Mouse (Mus musculus): ENCODE data around the gene Acss2. TPM values are rescaled to one million over a fixed set of nuclear protein-coding genes. Genes with fewer than 3 reads are reported as not detected.

The Acss2 gene
- polyA plus RNA-seq, 1 experiment from 2014 or later, result 20.6 TPM

DNA sequence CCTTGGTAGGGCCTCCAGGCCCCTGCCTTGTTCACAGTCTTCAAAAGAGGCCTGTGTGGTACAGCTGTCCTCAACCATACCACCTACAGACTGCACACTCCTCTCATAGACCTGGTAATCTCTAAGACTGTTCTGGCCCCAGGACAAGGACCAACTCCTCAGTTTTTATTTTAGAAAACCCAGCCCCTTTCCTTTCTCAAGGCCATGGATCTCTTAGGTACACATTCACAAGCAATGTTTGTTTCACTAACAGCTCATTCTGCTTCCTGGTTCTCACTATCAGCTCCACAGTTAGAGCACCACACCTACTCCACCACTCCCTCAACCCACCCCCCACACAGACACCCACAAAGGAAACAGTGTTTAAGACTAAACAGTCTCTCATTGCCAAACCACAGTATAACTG lies 35.2 kb downstream of the Acss2 start:
- Histone ChIP-seq H3K4me2 (ENCODE audit: low read depth, low read length, severe bottlenecking) (no peak overlapping the region), H3K4me1 (replicated peaks; ENCODE audit: control insufficient read depth, insufficient read depth, low read length) (no peaks in the 10 kb centered on the region), H3K36me3 (ENCODE audit: control insufficient read depth, insufficient read depth, low read length) (no peaks in the 10 kb centered on the region), H3K9me3 (ENCODE audit: control insufficient read depth, low read length) (no peaks in the 10 kb centered on the region), H3K4me3 (ENCODE audit: low read depth, low read length) (no peak overlapping the region), H3K27me3 (ENCODE audit: control insufficient read depth, insufficient read depth, low read length) (no peaks in the 10 kb centered on the region), H3K9ac (ENCODE audit: low read length) (no peak overlapping the region), H3K27ac (ENCODE audit: low read depth, low read length) (no peak overlapping the region)
- DNase-seq (ENCODE audit: low spot score) (no peak), ATAC-seq (replicated peaks; ENCODE audit: low FRiP score) (no peak)

DNA sequence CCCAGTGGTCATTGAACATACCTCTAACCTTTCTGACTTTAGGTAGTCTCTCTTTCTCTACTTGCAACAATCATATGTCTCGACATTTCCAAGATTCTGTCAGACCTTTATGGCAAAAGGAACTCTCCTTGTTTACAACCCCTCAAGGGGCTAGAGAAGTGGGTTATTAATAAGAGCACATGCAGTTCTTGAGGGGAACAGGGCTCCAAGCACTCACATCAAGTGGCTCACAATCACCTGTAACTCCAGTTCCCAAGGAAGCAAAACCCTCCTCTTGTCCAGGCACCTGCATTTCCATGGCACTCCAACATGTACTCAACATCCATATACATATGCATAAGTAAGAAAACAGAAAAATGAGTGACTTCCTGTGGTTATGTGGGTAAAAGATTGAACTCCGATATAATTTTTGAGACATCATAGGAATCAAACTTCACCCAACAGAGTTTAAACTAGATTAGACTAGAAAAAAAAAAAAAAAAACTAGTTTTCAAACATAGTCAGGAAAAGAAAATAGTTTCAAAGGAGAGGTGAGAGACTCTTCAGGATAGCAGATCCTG lies 36.8 kb downstream of the Acss2 start:
- DNase-seq (ENCODE audit: low spot score), result no peak
- no peak overlapping the region for H3K27ac ChIP-seq (ENCODE audit: low read depth, low read length)
- H3K36me3 ChIP-seq (ENCODE audit: control insufficient read depth, insufficient read depth, low read length), result no peaks in the 10 kb centered on the region
- H3K9ac ChIP-seq (ENCODE audit: low read length), result no peak overlapping the region
- H3K4me3 ChIP-seq (ENCODE audit: low read depth, low read length), result no peak overlapping the region
- H3K27me3 ChIP-seq (ENCODE audit: control insufficient read depth, insufficient read depth, low read length), result no peaks in the 10 kb centered on the region
- ATAC-seq (replicated peaks; ENCODE audit: low FRiP score), result no peak
- H3K9me3 ChIP-seq (ENCODE audit: control insufficient read depth, low read length), result no peaks in the 10 kb centered on the region
- H3K4me1 ChIP-seq (replicated peaks; ENCODE audit: control insufficient read depth, insufficient read depth, low read length), result no peaks in the 10 kb centered on the region
- H3K4me2 ChIP-seq (ENCODE audit: low read depth, low read length, severe bottlenecking), result no peak overlapping the region
- 80% methylated on average over 2 of the region's 2 CpGs for WGBS

DNA sequence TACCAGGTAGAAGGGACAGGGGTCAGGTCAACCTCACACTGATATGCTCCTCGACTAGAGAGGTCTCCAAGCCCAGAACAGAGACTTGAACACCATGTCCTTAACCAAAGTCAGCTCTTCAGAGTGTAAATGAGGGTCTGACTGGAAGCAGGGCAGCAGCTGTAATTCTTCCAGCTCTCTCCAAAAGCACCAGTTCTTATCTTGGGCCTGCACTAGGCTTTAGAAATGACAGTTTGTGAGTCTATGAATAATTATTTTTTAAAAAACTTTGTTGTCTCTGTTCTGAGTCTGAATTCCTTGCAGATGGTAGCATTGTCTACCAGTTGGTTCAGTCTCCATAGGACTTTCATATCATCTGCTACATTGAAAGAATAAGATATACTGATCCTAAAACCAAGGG lies 44.5 kb downstream of the Acss2 start:
- DNase-seq (ENCODE audit: low spot score) (no peak), ATAC-seq (replicated peaks; ENCODE audit: low FRiP score) (no peak)
- no peak overlapping the region for H3K27ac ChIP-seq (ENCODE audit: low read depth, low read length)
- H3K27me3 ChIP-seq (ENCODE audit: control insufficient read depth, insufficient read depth, low read length), result no peaks in the 10 kb centered on the region
- H3K4me3 ChIP-seq (ENCODE audit: low read depth, low read length), result no peak overlapping the region
- WGBS, result 52% methylated on average over 1 of the region's 1 CpGs
- no peak overlapping the region for H3K9ac ChIP-seq (ENCODE audit: low read length)
- no peaks in the 10 kb centered on the region for H3K9me3 ChIP-seq (ENCODE audit: control insufficient read depth, low read length)
- no peaks in the 10 kb centered on the region for H3K4me1 ChIP-seq (replicated peaks; ENCODE audit: control insufficient read depth, insufficient read depth, low read length)
- H3K36me3 ChIP-seq (ENCODE audit: control insufficient read depth, insufficient read depth, low read length), result no peaks in the 10 kb centered on the region
- no peak overlapping the region for H3K4me2 ChIP-seq (ENCODE audit: low read depth, low read length, severe bottlenecking)

GRCm38 (mm10) chr2:155562934-155563333 lies 45.2 kb downstream of the Acss2 start:
- 86% methylated on average over 4 of the region's 4 CpGs for WGBS
- no peak for ATAC-seq (replicated peaks; ENCODE audit: low FRiP score)

GRCm38 (mm10) chr2:155567751-155568150 lies 50.0 kb downstream of the Acss2 start:
- H3K27me3 ChIP-seq (ENCODE audit: control insufficient read depth, insufficient read depth, low read length), result no peaks in the 10 kb centered on the region
- no peak overlapping the region for H3K4me3 ChIP-seq (ENCODE audit: low read depth, low read length)
- H3K4me1 ChIP-seq (replicated peaks; ENCODE audit: control insufficient read depth, insufficient read depth, low read length), result peaks cover 7% of the 10 kb centered on the region; the same call in 1 of the 2 replicates
- H3K4me2 ChIP-seq (ENCODE audit: low read depth, low read length, severe bottlenecking), result no peak overlapping the region
- DNase-seq (ENCODE audit: low spot score) (no peak), ATAC-seq (replicated peaks; ENCODE audit: low FRiP score) (no peak)
- no peaks in the 10 kb centered on the region for H3K36me3 ChIP-seq (ENCODE audit: control insufficient read depth, insufficient read depth, low read length)
- no peak overlapping the region for H3K27ac ChIP-seq (ENCODE audit: low read depth, low read length)
- WGBS, result 91% methylated on average over 5 of the region's 5 CpGs
- no peaks in the 10 kb centered on the region for H3K9me3 ChIP-seq (ENCODE audit: control insufficient read depth, low read length)
- no peak overlapping the region for H3K9ac ChIP-seq (ENCODE audit: low read length)

More at GRCm38 (mm10) chr2:155562934-155563333, 45.2 kb downstream of the Acss2 start:
- Histone ChIP-seq H3K9me3 (ENCODE audit: control insufficient read depth, low read length) (no peaks in the 10 kb centered on the region), H3K27ac (ENCODE audit: low read depth, low read length) (no peak overlapping the region), H3K27me3 (ENCODE audit: control insufficient read depth, insufficient read depth, low read length) (no peaks in the 10 kb centered on the region), H3K4me1 (replicated peaks; ENCODE audit: control insufficient read depth, insufficient read depth, low read length) (no peaks in the 10 kb centered on the region), H3K36me3 (ENCODE audit: control insufficient read depth, insufficient read depth, low read length) (no peaks in the 10 kb centered on the region), H3K4me3 (ENCODE audit: low read depth, low read length) (no peak overlapping the region), H3K9ac (ENCODE audit: low read length) (no peak overlapping the region), H3K4me2 (ENCODE audit: low read depth, low read length, severe bottlenecking) (no peak overlapping the region)
- no peak for DNase-seq (ENCODE audit: low spot score)

DNA sequence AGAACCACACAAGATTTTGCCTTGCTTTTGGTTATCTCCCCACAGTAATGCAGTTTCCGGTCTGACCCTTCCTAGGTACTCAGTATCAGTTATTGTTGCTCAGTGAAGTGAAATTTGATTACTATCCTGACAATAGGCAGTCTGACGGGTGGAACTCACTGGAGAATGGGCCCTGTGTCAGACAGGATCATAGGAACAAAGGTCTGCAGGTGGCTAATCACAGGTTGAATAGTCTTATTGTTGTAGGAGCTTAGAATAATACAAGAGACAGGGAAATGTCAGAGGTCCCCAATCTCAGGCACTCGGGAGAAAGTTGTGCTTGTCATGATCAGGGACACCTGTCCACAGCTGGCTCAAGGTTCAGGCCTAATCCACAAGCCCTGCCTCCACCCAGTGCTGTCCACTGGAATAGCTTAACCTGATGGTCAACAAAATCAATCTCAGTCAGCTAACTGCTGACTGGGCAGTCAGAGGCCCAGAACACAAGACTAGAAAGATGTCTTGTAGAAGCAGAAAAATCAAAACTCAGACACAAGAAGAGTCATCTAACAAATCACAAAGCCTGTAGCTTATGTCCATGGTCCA lies 51.6 kb downstream of the Acss2 start:
- DNase-seq (ENCODE audit: low spot score), result no peak
- Histone ChIP-seq H3K4me3 (ENCODE audit: low read depth, low read length) (no peak overlapping the region), H3K9me3 (ENCODE audit: control insufficient read depth, low read length) (no peaks in the 10 kb centered on the region), H3K27me3 (ENCODE audit: control insufficient read depth, insufficient read depth, low read length) (no peaks in the 10 kb centered on the region), H3K9ac (ENCODE audit: low read length) (no peak overlapping the region; the same call in 1 of the 2 replicates), H3K4me1 (replicated peaks; ENCODE audit: control insufficient read depth, insufficient read depth, low read length) (peaks cover 7% of the 10 kb centered on the region; the same call in 1 of the 2 replicates), H3K36me3 (ENCODE audit: control insufficient read depth, insufficient read depth, low read length) (no peaks in the 10 kb centered on the region), H3K27ac (ENCODE audit: low read depth, low read length) (no peak overlapping the region), H3K4me2 (ENCODE audit: low read depth, low read length, severe bottlenecking) (no peak overlapping the region)
- ATAC-seq (replicated peaks; ENCODE audit: low FRiP score), result no peak
- 6% methylated on average over 3 of the region's 3 CpGs for WGBS

DNA sequence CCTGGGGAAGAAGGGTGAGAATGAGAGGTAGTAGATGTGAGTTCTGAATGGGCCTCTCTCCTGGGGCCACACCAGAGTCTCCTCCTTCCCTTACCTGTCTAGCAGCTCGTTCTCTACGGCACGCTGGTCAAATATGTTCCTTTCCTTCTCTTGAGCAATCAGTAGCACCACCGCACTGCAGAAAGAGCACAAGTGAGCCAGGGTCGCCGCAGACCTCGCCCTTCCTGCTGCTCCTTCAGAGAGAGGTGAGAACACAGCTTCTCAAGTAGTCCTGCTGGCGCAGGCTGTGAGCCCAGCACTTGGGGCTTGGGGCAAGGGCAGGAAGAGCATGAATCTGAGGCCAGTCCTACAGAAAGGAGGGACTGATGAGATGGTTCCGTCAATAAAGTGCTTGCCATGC lies 55.3 kb downstream of the Acss2 start:
- ATAC-seq (replicated peaks; ENCODE audit: low FRiP score), result no peak
- H3K4me2 ChIP-seq (ENCODE audit: low read depth, low read length, severe bottlenecking), result no peak overlapping the region
- H3K27ac ChIP-seq (ENCODE audit: low read depth, low read length), result no peak overlapping the region
- DNase-seq (ENCODE audit: low spot score), result no peak
- H3K27me3 ChIP-seq (ENCODE audit: control insufficient read depth, insufficient read depth, low read length), result no peaks in the 10 kb centered on the region
- H3K9ac ChIP-seq (ENCODE audit: low read length), result no peak overlapping the region
- no peaks in the 10 kb centered on the region for H3K9me3 ChIP-seq (ENCODE audit: control insufficient read depth, low read length)
- WGBS, result 88% methylated on average over 9 of the region's 9 CpGs
- peaks cover 7% of the 10 kb centered on the region; the same call in 1 of the 2 replicates for H3K4me1 ChIP-seq (replicated peaks; ENCODE audit: control insufficient read depth, insufficient read depth, low read length)
- H3K4me3 ChIP-seq (ENCODE audit: low read depth, low read length), result no peak overlapping the region
- no peaks in the 10 kb centered on the region for H3K36me3 ChIP-seq (ENCODE audit: control insufficient read depth, insufficient read depth, low read length)

DNA sequence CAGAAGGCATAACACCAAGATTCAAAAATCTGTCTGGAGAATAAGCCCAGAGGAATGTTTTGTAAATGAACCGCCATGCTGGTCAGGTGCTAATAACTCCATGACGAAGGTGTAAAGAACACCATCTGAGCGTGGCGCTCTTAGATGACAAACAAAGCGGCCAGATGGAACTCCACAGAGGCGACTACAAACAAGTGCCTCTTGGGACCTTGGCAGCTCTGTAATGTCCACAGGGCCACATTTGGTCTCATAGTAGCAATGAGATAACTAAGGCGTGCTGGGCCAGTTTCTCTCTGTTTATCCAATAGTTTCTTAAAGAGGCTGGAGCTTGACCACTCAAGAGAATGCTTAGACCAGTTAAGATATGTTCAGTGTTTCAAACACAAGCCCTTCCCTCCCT lies 56.2 kb downstream of the Acss2 start:
- no peak overlapping the region for H3K4me2 ChIP-seq (ENCODE audit: low read depth, low read length, severe bottlenecking)
- 88% methylated on average over 7 of the region's 7 CpGs for WGBS
- no peak for ATAC-seq (replicated peaks; ENCODE audit: low FRiP score)
- no peak overlapping the region for H3K9ac ChIP-seq (ENCODE audit: low read length)
- H3K27ac ChIP-seq (ENCODE audit: low read depth, low read length), result no peak overlapping the region
- H3K9me3 ChIP-seq (ENCODE audit: control insufficient read depth, low read length), result no peaks in the 10 kb centered on the region
- DNase-seq (ENCODE audit: low spot score), result no peak
- peaks cover 7% of the 10 kb centered on the region; the same call in 1 of the 2 replicates for H3K4me1 ChIP-seq (replicated peaks; ENCODE audit: control insufficient read depth, insufficient read depth, low read length)
- H3K4me3 ChIP-seq (ENCODE audit: low read depth, low read length), result no peak overlapping the region
- H3K36me3 ChIP-seq (ENCODE audit: control insufficient read depth, insufficient read depth, low read length), result no peaks in the 10 kb centered on the region
- no peaks in the 10 kb centered on the region for H3K27me3 ChIP-seq (ENCODE audit: control insufficient read depth, insufficient read depth, low read length)

DNA sequence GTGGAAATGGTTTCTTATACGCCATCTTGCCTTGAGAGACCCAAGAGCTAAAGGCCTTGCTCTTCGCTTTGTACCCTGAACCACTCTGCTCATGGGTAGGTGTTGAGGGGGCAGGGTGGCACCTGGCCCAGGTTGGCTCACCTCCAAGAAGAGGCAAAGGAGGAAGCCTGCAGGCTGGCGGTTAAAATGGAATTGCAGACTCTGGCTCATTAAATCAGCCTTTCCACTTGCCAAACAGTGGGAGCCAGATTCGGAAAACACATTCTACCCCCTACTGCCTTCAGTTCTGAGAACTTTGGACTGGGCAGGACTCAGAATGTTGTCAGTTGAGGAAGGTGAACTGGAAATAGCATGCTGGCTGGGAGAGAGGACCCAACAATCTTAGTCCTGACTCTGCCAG lies 57.0 kb downstream of the Acss2 start:
- Histone ChIP-seq H3K36me3 (ENCODE audit: control insufficient read depth, insufficient read depth, low read length) (no peaks in the 10 kb centered on the region), H3K9me3 (ENCODE audit: control insufficient read depth, low read length) (no peaks in the 10 kb centered on the region), H3K4me1 (replicated peaks; ENCODE audit: control insufficient read depth, insufficient read depth, low read length) (peaks cover 1% of the 10 kb centered on the region; the same call in 1 of the 2 replicates), H3K9ac (ENCODE audit: low read length) (no peak overlapping the region), H3K4me2 (ENCODE audit: low read depth, low read length, severe bottlenecking) (no peak overlapping the region), H3K4me3 (ENCODE audit: low read depth, low read length) (no peak overlapping the region), H3K27ac (ENCODE audit: low read depth, low read length) (no peak overlapping the region), H3K27me3 (ENCODE audit: control insufficient read depth, insufficient read depth, low read length) (no peaks in the 10 kb centered on the region)
- WGBS, result 94% methylated on average over 4 of the region's 4 CpGs
- DNase-seq (ENCODE audit: low spot score) (no peak), ATAC-seq (replicated peaks; ENCODE audit: low FRiP score) (no peak)

Data from forebrain, embryonic 11.5 days (tissue).